Mouse (Mus musculus): ENCODE measurements at regions not wholly inside any gene's neighbourhood (a gene's known extent, or its start where the extent isn't known, plus 50 kb on each side); places are given as distances from the start of the nearest gene placed in this dataset.

DNA sequence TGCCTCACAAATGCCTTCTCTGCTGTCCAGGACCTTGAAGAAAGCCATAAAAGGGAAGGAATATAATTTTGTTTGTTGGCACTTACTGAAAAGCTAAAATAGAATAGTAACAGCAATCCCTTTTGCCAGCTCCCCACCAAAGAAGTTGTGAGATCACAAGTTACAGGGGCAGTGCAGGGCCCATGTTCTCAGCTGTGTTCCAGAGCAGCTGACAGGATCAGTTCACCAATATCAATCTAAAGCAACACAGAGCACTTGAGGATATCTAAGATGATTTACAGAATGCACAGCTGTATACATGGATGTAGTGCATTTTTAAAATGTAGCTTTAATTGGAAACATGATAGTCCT lies 63.4 kb upstream of the Mbnl1 start:
- DNase-seq (ENCODE audit: low spot score in 2 of 2), result no peak

- DNase-seq (ENCODE audit: low spot score in 2 of 2), result no peak
These were observed 60.9 kb upstream of the Mbnl1 start for GRCm38 (mm10) chr3:60411746-60412145.

GRCm38 (mm10) chr3:60412206-60412605 lies 60.4 kb upstream of the Mbnl1 start:
- DNase-seq (ENCODE audit: low spot score in 2 of 2), result no peak

DNA sequence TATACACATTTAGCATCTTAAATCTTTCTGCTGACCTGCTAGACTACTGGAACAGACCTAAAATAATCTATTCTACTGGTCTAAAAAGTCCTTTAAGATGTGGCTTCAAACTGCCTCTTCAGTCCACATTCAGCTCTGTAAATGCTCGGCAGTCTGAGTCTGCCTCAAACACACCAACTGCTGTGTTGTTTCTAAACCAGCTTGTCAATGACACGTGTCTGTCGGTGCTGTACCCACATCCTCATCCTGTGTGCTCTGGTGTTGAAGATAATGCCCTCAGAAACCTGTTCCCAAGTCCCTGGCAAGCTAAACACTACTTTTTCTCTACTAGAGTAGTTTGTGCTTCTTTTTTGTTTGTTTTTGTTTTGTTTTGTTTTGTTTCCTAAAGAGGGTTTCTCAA lies 58.9 kb upstream of the Mbnl1 start:
- no peak for DNase-seq (ENCODE audit: low spot score in 2 of 2)

DNA sequence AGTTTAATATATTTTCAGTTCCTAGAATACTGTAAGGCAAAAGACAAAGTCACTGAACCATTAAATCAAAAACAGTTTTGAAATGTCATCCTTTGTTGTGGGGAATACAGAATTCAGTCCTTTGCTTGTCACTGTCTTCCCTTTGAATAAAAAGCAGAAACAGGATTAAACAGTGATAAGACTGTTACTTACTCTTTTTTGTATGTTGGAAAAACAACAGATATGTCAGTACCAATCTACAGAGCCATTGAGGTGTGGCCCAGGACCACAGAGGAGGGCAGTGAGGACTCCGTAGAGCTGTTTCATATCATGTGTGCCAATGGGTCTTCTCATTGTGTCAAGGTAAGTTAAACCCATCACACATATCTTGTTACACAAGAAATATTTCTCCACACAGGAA lies 55.6 kb upstream of the Mbnl1 start:
- no peak for DNase-seq (ENCODE audit: low spot score in 2 of 2)

- DNase-seq (ENCODE audit: low spot score in 2 of 2), result no peak
These were observed 54.0 kb upstream of the Mbnl1 start for GRCm38 (mm10) chr3:60418652-60419051.

GRCm38 (mm10) chr3:60419216-60419615 lies 53.4 kb upstream of the Mbnl1 start:
- no peak for DNase-seq (ENCODE audit: low spot score in 2 of 2)

Measured in gastrocnemius, postnatal 4 days (tissue).